Mouse (Mus musculus) embryo, embryonic 10.5 days (tissue): ENCODE measurements at regions not wholly inside any gene's neighbourhood (a gene's known extent, or its start where the extent isn't known, plus 50 kb on each side); places are given as distances from the start of the nearest gene placed in this dataset.

Source experiments
- DNase-seq: peaks from one replicate; pipeline ENCODE4 v3.0.0-alpha.2; 2015; ENCODE audit warnings: low spot score

DNA sequence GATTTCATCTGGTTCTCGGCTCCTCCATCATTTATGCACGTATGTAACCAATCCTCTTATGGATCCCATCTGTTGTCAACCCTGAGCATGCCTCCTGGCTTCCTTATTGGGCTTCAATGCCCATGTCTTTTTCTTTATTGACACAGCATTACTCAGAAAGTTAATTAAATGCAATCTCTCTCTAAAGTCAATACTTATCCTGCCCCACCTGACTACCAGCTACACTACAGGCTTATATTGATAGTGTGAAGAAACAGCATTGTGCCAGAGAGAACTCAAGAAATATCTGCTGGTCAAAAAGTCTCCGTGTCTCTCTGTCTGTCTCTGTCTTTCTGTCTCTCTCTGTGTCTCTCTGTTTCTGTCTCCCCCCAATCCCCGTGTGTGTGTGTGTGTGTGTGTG lies 194.7 kb upstream of the Rfx3 start:
- no peak for DNase-seq

DNA sequence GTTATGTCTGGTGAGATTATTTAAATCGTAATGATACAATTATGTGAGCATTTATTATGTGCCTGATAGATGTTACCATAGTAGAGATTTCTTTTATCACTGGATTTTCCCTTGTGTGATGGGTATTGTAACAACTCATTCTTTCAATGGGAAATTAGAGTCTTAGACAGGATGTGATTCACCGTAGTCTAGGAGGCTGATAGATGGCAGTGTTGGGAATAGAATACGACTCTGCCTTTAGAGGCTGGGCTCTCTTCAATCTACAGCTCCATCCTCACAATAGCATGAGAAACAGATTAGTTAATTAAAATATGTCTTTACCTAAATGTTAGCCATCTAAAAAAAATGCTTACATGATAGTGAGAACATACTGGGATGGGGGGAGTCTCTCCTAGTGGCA lies 192.8 kb upstream of the Rfx3 start:
- DNase-seq, result no peak

DNA sequence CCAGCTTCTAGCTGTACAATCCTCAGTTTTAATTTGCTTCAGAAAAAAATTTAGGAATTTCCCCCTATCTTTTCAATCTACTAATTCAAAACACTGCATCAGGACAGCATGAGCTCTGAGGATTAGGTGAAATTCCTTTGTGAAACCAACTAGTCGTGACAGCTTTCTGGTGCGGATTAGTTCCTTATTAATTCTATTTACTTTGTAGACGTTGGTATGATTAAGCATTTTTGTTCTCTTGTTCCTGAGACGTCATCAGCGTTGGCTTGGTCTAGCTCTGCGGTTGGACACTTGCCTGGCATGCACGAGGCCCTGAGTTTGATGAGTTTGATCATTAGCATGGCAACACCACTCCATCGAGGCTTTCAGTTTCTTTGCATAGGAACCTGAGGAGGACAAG lies 188.4 kb upstream of the Rfx3 start:
- DNase-seq, result no peak

DNA sequence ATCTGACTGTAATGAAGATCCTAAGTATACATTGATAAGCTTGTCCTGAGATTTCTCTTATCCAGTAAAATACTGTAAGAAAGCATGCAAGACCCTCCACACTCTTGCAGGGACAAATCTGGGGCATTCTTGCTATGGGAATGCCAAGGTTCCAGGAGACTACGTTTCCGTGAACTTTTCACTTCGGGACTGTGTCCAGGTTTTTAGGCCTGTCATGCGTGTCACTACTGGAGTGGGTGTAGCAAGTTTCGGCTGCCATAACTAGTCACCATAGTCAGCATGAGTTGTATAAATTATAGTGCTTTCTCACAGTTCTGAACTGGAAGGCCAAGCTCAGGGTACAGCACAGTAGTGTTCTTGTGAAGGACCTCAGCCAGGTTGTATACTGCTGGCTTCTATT lies 185.9 kb upstream of the Rfx3 start:
- no peak for DNase-seq

DNA sequence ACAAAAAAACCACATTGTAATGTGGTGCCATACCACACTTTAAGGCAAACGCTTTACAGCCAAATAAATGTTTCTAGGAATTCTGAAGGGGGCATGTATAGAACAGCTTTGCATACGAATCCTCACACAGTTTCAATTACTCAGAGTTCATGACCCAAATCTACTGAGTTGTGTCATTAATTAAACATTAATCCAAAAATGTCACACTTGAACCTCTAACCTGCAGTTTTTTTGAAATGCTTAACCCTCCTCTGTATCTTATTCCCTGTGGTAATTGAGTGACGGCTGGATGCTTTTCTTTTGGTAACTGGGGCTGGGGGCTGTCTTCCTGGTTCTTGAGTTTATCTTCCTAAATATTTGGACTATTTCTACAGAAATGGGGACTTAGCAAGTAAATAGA lies 181.3 kb upstream of the Rfx3 start:
- DNase-seq, result no peak

DNA sequence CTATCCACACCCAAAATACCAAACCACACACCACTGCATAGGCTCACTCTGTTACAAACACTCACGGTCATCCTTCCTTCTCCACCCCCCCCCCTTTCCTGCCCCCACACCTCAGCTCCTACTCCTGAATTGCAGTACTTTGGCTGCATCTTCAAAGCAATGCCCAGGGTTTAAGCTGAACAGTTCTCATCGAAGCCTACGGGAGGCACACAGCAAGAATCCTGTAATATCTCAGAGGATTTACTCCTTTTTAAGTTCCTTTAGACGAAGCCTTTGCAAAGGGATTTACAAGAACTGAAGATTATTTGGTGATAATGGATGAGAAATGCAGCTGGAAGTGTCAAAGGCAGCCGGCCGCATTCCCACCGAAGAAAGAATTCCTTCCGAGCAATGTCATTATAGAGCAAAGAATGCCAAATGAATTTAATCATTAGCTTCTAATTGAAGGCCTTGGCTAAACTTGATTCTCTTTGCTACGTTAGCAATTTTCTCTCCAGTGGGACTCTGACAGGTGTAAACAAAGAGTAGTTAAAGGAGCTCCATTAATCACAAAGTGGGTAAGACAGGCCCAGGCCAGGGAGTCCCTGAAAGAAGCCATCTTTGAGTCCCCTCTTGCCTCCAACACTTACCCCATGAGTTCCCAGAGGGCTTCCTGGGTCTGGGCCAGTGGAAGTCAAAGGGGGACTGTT lies 180.6 kb upstream of the Rfx3 start:
- DNase-seq, result peak; percentile 33

DNA sequence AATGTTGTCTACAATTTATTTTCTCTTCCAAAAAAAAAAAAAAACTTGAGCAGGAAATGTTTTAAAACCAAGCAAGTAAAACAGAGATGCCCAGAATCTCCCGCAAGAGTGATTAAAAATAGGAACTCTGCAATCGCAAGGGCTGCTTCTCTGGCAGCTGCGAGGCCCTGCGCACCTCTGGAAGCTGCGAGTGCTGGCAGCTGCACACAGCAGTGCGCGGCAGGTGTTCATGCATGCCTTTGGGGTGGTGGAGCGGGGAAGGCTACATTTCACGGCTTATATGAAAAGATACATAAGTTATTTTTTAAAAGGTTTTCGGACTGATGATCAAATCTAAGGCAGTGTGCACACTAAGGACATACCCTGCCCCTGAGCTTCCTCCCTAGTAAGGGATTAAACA lies 179.3 kb upstream of the Rfx3 start:
- no peak for DNase-seq

DNA sequence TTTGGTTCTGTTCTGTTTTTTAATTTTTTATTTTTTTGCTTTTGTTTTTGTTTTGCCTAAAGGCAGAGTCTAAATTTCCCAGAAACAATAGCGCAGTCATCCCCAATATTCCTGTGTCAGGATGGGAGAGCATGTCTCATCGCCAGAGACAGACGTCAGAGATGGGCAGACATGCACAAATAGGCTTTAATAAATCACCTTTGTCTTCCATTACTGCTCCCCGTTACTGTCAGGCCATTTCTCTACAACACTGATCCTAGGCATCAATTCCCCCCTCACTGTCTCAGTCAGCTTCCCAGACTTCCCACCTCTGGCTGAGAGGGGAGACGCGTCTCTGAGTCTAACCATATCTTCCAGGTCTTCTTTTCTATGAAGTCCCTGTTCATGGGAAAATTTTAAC lies 177.4 kb upstream of the Rfx3 start:
- DNase-seq, result no peak

DNA sequence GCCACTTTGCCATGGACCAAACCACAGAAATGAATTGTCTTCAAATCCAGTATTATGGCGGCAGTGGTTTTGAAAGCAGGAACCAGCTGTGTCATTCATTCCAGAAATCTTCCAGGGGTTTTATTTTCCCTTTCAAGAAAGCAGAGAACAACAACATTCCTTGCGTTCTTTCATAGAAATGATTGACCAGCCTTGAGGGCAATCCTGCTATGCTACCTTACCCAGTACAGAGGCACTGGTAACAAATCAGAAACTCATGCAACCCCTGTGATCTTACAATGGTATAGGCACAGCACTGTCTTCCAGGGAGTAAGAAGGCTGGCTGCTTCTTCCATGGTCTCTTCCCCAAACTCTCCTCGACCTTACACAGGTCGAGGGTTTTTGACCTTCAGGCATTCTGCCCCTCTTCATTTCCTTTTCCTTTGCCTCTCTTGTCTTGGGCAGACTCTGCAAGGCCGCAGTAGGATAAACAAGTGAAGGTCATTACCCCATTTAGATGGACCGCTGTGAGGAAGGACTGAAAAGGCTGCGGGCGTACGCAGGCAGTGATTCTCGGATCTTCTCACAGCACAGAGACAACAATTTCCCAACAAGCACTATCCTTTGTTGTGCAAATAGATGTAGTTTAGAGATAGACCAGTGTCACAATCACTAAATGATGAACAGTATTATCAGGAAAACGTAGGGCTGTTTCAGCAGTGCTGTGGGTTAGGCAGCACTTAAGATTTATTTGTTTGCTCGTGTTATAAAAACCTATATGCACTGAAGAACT lies 171.6 kb upstream of the Rfx3 start:
- DNase-seq, result no peak

DNA sequence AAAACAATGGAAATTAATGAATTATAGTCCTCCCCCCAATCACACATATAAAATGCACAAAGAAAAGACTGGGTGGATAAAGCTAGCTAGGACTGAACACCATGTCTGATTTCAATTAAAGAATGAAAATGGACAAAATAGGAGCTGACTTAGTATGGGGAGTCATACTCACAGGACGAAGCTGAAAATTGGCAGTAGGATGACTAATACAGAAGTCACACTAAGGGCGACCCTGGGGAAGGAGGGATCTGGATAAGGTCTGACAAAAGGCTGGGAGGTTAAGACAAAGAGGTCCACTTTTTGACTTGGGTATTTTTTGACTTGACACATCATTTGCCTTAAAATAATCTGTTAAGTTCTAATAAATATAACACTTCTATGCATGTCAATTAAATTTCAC lies 170.2 kb upstream of the Rfx3 start:
- no peak for DNase-seq

DNA sequence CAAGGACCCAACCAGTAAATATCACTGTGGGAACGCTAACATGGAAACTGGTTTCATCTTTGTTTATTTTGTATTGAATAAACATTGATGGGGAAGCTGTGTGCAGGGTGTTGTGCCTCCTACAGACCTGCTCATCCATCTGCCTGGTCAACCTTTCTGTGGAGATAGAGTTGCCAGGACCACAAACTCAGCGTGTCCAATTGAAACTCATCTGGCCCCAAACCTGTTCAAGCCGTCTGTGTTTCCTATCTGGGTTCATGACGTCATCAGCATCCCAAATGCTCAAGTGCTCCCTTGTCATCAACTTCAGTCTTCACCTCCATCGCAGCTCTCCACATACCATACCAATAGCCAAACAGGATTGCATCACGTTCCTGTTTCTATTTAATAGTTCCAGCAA lies 167.1 kb upstream of the Rfx3 start:
- DNase-seq, result no peak

DNA sequence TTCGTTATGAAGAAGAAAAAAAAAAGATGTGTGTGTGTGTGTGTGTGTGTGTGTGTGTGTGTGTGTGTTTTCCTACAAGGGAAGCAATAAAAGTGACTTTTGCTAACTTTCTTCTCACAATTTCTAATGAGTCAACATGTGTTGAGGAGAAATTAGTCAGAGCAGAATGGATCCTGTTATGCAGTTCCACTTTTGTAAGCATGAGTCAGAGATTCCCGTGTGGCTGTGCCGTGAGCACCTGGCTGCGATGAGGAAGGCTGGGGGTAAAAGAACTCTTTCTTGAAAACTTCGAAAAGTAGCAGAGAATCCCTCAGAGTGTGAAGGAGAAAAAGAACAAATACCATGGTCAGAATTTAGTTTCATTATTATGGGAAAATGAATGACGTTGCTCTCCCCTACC lies 165.9 kb upstream of the Rfx3 start:
- no peak for DNase-seq

DNA sequence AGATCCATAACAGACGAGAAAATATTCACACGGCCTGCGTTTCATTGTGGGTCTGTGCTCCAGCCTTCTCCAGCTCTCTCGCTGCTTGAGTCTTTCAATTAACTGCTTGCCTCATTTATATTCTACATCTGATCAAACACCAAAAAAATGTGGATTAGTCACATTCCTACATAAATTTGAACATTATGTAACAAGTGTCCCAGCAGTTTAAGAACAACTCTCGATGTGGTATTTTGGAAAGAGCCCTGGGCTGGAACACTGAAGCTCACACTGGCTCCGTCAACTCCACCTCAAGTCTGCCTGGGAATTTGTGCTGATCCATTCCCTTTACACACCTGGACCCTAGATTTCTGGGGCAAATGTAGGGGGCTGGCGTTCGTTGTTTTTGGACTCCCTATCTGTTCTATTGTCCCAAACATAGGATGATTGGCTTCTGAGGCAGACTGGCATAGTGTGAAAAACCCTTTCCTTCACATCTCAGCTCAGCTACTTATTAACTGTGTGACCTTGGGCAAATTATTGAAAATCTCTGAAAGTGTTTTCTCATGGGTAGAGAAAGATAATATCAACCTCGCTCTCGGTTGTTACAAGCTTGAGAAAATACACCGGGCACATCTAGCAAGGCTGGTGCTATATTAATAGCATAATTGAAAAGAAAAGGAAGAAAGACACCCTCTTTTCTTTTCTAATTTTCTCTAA lies 161.0 kb upstream of the Rfx3 start:
- no peak for DNase-seq

DNA sequence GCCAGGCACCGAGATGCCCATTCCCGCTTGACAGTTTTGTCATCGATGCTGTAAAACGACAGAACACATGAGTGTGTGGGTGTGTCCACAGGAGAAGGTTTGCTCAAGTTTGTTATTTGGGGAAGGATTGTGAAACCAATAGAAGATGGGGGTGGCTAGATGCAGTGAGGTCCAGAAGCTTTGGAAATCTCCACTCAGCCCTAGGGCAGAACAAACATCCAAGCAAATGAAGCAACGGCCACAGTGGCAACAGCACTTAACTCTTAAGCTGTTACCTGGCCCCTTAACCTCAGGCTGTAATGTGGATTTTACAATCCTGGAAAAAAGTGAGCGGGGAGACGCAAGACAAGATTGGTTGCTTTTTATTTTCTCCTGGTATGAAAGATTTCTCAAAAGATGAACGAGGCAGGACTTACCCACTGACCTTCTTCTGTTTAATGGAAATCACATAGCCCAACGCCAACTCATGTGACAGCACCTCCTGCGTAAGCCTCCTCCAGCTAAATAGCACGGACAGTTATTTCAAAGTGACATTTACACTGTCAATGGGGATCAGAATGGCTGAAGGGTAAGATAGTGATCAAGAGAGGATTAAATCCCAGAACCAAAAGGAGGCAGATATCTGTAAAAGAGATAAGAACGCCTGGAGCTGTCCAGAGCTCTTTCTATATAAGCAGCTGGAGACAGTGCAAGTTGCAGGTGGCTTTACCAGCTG lies 156.6 kb upstream of the Rfx3 start:
- DNase-seq, result no peak

DNA sequence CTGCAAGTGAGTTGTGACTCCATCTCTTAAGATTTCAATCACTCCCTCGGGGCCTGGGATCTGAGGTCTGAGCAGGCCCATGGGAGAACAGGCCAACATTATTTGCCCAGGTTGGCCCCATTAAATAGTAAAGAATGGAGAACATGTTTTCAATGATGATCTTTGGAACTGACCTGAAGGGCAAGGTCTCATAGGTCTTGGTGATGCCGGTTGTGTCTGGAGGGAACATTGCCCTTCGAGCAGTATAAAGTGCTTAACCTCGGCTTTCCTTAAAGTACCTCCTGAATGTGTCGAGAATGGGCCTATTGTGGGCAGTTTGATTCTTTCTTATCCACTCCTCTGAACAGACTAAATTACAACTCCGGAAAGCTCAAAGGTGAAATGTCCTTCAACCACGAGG lies 155.7 kb upstream of the Rfx3 start:
- DNase-seq, result no peak

DNA sequence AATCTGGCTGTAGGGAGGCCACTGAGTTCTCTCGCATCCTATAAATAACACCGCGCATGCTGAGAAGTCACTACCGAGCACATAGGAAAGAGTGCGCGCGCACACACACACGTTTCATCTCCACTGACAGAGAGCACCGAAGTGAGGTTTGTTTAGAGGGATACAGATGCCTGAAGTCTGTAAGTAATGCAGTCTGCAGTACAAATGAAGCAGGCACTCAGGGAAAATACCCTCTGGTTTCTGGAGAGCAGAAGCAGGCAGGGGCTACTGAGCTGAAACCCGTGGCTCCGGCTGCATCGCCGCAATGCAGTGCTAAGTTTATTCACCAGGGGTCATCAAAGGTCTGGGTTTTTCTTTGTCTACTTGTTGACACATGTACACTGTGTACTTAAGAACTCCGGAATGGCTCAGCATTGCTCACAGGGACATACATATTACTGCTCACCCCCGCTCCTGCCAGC lies 155.0 kb upstream of the Rfx3 start:
- DNase-seq, result peak; percentile 88

DNA sequence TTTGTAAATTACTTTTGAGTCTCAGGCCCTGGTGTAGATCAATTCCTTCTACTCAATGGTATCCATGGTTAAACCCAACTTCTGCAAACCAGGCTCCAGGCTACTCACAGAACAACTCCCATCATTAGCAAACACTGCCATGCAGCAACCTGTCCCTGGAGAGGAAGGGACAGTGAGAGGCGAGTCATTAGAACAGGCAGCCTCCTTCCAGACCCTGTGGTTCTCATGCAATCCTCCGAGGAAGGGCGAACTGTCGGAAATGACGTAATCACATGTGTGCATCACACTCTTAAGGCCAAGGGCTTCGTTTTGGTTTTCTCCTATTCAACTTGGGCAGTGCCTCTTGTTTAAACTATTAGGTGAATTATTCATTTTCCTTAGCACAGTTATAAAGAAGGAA lies 152.2 kb upstream of the Rfx3 start:
- DNase-seq, result no peak

DNA sequence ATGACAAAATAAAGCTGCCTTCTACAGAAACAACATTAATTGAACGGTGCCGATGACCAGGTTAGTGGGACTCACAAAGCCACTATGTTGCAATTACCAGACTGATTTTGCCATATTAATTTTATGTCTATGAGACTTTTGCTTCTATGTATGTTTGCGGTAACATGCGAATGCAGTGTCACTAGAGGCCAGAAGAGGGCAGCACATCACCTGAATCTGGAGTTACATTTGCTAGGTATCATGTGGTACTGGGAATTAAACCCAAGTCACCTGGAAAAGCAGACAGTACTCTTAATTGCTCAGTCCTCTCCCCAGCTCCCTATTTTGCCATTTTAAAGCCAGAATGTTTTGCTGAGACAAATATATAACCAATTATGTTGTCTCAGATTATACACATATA lies 149.6 kb upstream of the Rfx3 start:
- peak; percentile 33 for DNase-seq

DNA sequence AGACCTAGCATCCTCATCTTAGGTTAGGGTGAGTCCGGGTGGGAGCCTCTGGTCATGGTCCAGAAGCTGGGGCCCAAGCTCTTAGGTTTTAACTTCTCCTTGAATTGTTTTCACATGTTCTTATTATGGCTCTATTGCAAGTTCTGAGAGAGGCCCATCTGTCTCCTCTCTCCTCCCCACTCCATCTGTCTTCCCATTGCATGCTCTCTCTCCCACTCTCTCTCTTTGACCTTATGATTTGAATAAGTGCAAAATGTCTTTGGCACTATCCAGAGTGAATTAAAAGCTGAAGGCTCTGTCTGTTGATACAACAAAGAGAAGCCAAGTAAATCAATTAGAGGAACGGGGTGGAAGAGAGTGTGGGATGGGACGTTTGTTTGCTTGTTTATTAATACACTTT lies 146.2 kb upstream of the Rfx3 start:
- no peak for DNase-seq

DNA sequence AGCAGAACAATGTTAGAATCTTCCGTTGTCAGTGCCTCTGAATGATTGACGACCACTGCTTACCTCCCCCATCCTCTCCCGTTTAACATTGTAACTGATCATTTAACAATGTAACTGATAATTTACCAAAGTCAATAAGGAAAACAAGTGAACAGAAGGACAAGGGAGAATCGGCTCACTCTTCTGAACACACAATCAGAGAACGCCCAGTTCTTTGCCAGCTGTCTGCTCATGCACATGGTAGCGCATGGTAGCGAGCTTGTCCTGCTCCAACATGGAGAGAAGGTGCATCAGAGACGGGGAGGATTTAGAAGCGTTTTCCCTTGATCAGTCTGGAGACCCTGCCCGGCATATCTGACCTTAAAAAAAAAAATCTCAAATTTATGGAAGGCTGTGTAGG lies 126.6 kb upstream of the Rfx3 start:
- DNase-seq, result no peak

DNA sequence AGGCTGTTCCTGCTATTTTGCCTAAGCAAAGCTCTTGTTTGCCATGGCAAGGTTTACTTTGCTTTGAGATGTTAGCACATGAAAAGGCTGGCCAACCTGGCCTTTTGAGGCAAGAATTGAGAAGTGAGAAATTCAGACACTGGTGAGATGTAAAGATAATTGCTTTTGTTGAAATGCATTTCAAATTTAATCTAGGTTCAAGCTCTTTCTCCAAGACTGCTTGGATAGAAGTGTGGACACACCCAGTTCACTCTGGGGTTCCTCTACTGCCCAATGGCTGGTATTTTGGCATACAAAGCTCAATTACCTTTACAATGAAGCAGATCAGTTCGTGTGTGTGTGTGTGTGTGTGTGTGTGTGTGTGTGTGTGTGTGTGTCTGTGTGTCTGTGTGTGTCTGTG lies 123.8 kb upstream of the Rfx3 start:
- no peak for DNase-seq
